ENCODE assay signal across 11 mouse cellular contexts in genomic region chr11:116922058-116922457, GRCm38 (mm10). TPM values are rescaled to one million over a fixed set of nuclear protein-coding genes. Genes with fewer than 3 reads are reported as not detected.
A peak's percentile ranks its signal among the peaks of the same experiment; 100 is the strongest.
DNase-seq lines count a peak whose midpoint lies in the region; ATAC-seq lines count a peak whose summit lies in the region.
"Had no signal": no experiment of that assay in that cellular context is flagged by ENCODE, and none has a peak within 500 bp of the region (broad histone marks: within the 10 kb centered on the region; RNA-seq: fewer than 3 reads in every experiment).

No protein-coding gene starts in this region.

- peaks cover 40% of the 10 kb centered on the region for H3K36me3 ChIP-seq in hindbrain, embryonic 10.5 days
- H3K36me3 ChIP-seq in midbrain, embryonic 15.5 days (replicated peaks): no peaks in the 10 kb centered on the region; the same call in 1 of the 2 replicates
- no peaks in the 10 kb centered on the region for H3K36me3 ChIP-seq in intestine, embryonic 16.5 days (ENCODE audit: control insufficient read depth, insufficient read depth, low read length)

- no peaks in the 10 kb centered on the region for H3K9me3 ChIP-seq in hindbrain, embryonic 10.5 days
- H3K9me3 ChIP-seq in midbrain, embryonic 15.5 days: no peaks in the 10 kb centered on the region
- H3K9me3 ChIP-seq in intestine, embryonic 16.5 days (ENCODE audit: control insufficient read depth, low read length): no peaks in the 10 kb centered on the region

- peak overlapping the region; percentile 3; the same call in 1 of the 2 replicates for H3K9ac ChIP-seq in midbrain, embryonic 15.5 days
- no peak overlapping the region for H3K9ac ChIP-seq in intestine, embryonic 16.5 days (ENCODE audit: low read depth, low read length)
- H3K9ac ChIP-seq: liver, embryonic 14.5 days had no signal

- peak overlapping the region; percentile 75 for H3K4me2 ChIP-seq in midbrain, embryonic 15.5 days
- H3K4me2 ChIP-seq in intestine, embryonic 16.5 days (ENCODE audit: low read depth, low read length): no peak overlapping the region

- no peak for ATAC-seq in midbrain, embryonic 15.5 days (replicated peaks)
- ATAC-seq in intestine, embryonic 16.5 days: no peak

- H3K4me3 ChIP-seq in hindbrain, embryonic 10.5 days: no peak overlapping the region
- peak overlapping the region; percentile 79 for H3K4me3 ChIP-seq in midbrain, embryonic 15.5 days
- H3K4me3 ChIP-seq in intestine, embryonic 16.5 days (ENCODE audit: low read length): no peak overlapping the region

- H3K27me3 ChIP-seq in hindbrain, embryonic 10.5 days (ENCODE audit: insufficient read depth, poor library complexity, severe bottlenecking): peaks cover 44% of the 10 kb centered on the region
- H3K27me3 ChIP-seq in midbrain, embryonic 15.5 days (replicated peaks): 0 out of 2 replicates have a peak, but pooled peaks cover 3% of the 10 kb centered on the region
- peaks cover 47% of the 10 kb centered on the region for H3K27me3 ChIP-seq in intestine, embryonic 16.5 days (replicated peaks; ENCODE audit: control insufficient read depth, insufficient read depth, low read length)

- peak; percentile 26 for DNase-seq in gastrocnemius, adult 18-20 months (ENCODE audit: low spot score)
- no peak for DNase-seq in gastrocnemius, adult 8-10 months (ENCODE audit: low spot score in 2 of 2)
- peak; percentile 92 for DNase-seq in cerebellum, postnatal 10 days
- DNase-seq in hindbrain, embryonic 10.5 days (ENCODE audit: low spot score): no peak
- no peak for DNase-seq in layer of hippocampus, postnatal 14 days (ENCODE audit: low spot score in 2 of 2)
- DNase-seq in kidney, adult 11 months: no peak
- DNase-seq: thymus, postnatal 36 days had no signal

- H3K4me1 ChIP-seq in hindbrain, embryonic 10.5 days (replicated peaks): peaks cover 66% of the 10 kb centered on the region
- peaks cover 47% of the 10 kb centered on the region for H3K4me1 ChIP-seq in midbrain, embryonic 15.5 days
- H3K4me1 ChIP-seq in intestine, embryonic 16.5 days (ENCODE audit: control insufficient read depth, insufficient read depth, low read length): peaks cover 9% of the 10 kb centered on the region

- 0 out of 2 replicates have a peak overlapping the region, but pooled peaks have one; percentile 14 for H3K27ac ChIP-seq in hindbrain, embryonic 10.5 days
- no peak overlapping the region for H3K27ac ChIP-seq in midbrain, embryonic 15.5 days
- no peak overlapping the region for H3K27ac ChIP-seq in intestine, embryonic 16.5 days (ENCODE audit: low read length)
- H3K27ac ChIP-seq: liver, embryonic 14.5 days had no signal

- whole genome bisulfite sequencing in hindbrain, embryonic 10.5 days: 52% methylated on average over 7 of the region's 7 CpGs
- WGBS in midbrain, embryonic 15.5 days: 31% methylated on average over 7 of the region's 7 CpGs
- 46% methylated on average over 7 of the region's 7 CpGs for WGBS in intestine, embryonic 16.5 days

RNA-seq across cellular contexts. Expression of gene Mgat5b, which starts 3.4 kb away (rescaled TPM):
- total RNA-seq in gastrocnemius, adult 18-20 months (2021): not detected
- total RNA-seq in gastrocnemius, adult 8-10 months (2022): not detected
- 6.3 and 12.8 TPM in 2 replicates for polyA plus RNA-seq in hindbrain, embryonic 10.5 days (2016; fragmentation: Nextera tagmentation; extraction: Ambion mirVana)
- 28.3 and 28.6 TPM in 2 replicates for polyA plus RNA-seq in midbrain, embryonic 15.5 days (2015; fragmentation: Nextera tagmentation; extraction: Ambion mirVana)
- polyA plus RNA-seq in intestine, embryonic 16.5 days (2015; fragmentation: Nextera tagmentation; extraction: Ambion mirVana): 0.54 and 0.55 TPM in 2 replicates
- total RNA-seq in layer of hippocampus, postnatal 14 days (2021): 10 to 100 TPM; 44.1 to 44.5 TPM
- total RNA-seq: granulocyte monocyte progenitor cell, adult 5-6 weeks had no signal
- polyA plus RNA-seq: liver, embryonic 14.5 days had no signal

Comparison
In these comparisons a context has a peak if more than half of its experiments do, and no peak if none do; other contexts are left out.
1. DNase-seq: peak in gastrocnemius, adult 18-20 months (single experiment) and cerebellum, postnatal 10 days (2 of 2); none in gastrocnemius, adult 8-10 months (0 of 2), hindbrain, embryonic 10.5 days (single experiment), layer of hippocampus, postnatal 14 days (0 of 2) and kidney, adult 11 months (single experiment).
2. RNA of gene Mgat5b, which starts 3.4 kb away (total RNA-seq): 44.1 to 44.5 TPM in layer of hippocampus, postnatal 14 days; not detected in gastrocnemius, adult 18-20 months and not detected in gastrocnemius, adult 8-10 months; every median in the first group is over 10 times any median in the second.